Mouse (Mus musculus) left cerebral cortex, postnatal 4 days (tissue): ENCODE measurements around the gene Mios. TPM values are rescaled to one million over a fixed set of nuclear protein-coding genes. Genes with fewer than 3 reads are reported as not detected.

Experiments
- DNase-seq: peaks from one replicate; pipeline ENCODE4 v3.0.0-alpha.2; 2022
- intact Hi-C: fragments of 180-260 bp; cut with DNase I; formaldehyde crosslinking; loops from one replicate; pipeline ENCODE4 v1.15.1; 2025
- total RNA-seq, 2 experiments: library from RNA; stranded (reverse); gene quantifications; 2 replicates each; pipeline ENCODE4 v1.2.3; 2021

The Mios gene
- total RNA-seq, 2 experiments from 2014 or later = 34.8 to 35.4 TPM

- no peak for DNase-seq
These were observed 67.4 kb downstream of the Mios start for GRCm38 (mm10) chr6:8276431-8276830.

DNA sequence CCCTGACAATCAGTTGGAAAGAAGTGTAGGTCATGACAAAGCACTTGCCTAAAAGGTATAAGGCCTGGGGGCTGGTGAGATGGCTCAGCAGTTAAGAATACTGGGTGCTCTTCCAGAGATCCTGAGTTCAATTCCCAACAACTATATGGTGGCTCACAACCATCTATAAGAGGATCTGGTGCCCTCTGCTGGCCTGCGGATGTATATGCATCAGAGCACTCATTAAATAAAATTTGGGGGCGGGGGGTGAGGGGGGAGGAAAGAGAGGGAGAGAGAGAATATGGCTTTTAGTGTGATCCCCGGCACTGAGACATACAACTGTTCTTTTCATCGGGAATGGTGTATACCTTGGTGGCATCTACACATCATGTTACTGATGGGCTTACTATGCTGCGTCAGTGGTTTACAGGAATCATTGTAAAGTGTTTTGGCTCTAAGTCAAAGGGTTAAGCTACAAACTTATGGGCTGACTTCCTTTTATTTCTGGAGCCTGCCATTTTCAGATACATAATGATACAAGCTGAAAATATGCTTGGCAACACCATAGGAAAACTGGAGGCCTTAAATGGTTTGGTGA, 69.5 kb downstream of the Mios start:
- intact Hi-C loops = loop anchor here (5.0 kb wide), 1 partner anchor 549 kb away; no protein-coding TSS in a partner anchor
- DNase-seq = no peak

More at GRCm38 (mm10) chr6:8276431-8276830, 67.4 kb downstream of the Mios start:
- intact Hi-C loops = loop anchor here (5.0 kb wide), 1 partner anchor 551 kb away; no protein-coding TSS in a partner anchor

GRCm38 (mm10) chr6:8283255-8283654, 74.2 kb downstream of the Mios start:
- DNase-seq = no peak
- intact Hi-C loops = loop anchor here (5.0 kb wide), 1 partner anchor 454 kb away; no protein-coding TSS in a partner anchor

- no peak for DNase-seq
- intact Hi-C loops = no loop called here
These were observed 76.5 kb downstream of the Mios start for GRCm38 (mm10) chr6:8285401-8285960.

Other genes starting within 250 kb of the Mios start
- under 1 TPM; 0.70 to 0.82 TPM for gene Col28a1, start 16.6 kb upstream of the Mios start, total RNA-seq
- gene Rpa3, start 50.0 kb downstream of the Mios start, total RNA-seq = 10 to 100 TPM; 16.0 to 23.0 TPM
- gene Umad1, start 50.1 kb downstream of the Mios start, total RNA-seq = 10 to 100 TPM; 27.3 to 27.7 TPM
- 1 to 10 TPM; 5.1 to 6.4 TPM for gene Gm45062, start 50.2 kb downstream of the Mios start, total RNA-seq